Mouse (Mus musculus): ENCODE results near the gene Smad9.

GRCm38 (mm10) chr3:54755145-54756041 is at the start of gene Smad9:
- TF ChIP-seq CTCF (IDR thresholded peaks at IDR 0.05; ENCODE audit: low read depth, low read length) (no peak), POLR2A (IDR thresholded peaks at IDR 0.05; ENCODE audit: extremely low read depth, insufficient read depth, low read length) (0 out of 2 replicates have a peak, but pooled peaks have one; percentile 26)
